Mouse (Mus musculus) embryonic fibroblast, embryonic 13.5 days (primary cell): Measurements from ENCODE around the gene Trim14.

Source experiments
- CTCF ChIP-seq: IDR thresholded peaks from 2 replicates; pipeline ENCODE4 v1.5.1; 2011; ENCODE audit warnings: mild to moderate bottlenecking, control low read depth, low read length, moderate library complexity, borderline replicate concordance; ENCODE audit not compliant: insufficient read depth
- POLR2A ChIP-seq: IDR thresholded peaks from 2 replicates; pipeline ENCODE4 v1.6.1; 2011; ENCODE audit warnings: low read depth, mild to moderate bottlenecking, control low read depth, low read length, moderate library complexity

DNA sequence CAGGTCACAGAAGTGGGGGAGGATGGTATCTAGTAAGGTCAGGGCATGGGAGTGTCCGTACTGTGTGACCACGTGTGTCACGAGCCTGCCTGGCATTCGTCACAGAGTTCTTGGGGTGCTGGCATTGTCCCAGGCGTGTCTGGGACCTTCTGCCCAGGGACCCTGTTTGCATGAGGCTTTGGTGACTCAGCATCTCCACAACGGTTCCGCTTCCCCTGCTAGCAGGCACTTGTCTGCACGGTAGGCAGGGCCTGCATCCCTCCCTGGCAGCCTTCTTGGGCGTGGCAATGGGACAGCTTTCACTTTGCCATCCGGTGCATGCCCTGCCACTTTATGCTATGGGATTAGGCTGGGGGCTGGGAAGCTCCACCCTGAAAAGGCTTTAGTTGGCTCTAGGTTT lies 27.9 kb upstream of the Trim14 start:
- TF ChIP-seq POLR2A (no peak), CTCF (no peak)
